Mouse (Mus musculus) C2C12 (cell line): Measurements from ENCODE around the gene Sbf2. TPM values are rescaled to one million over a fixed set of nuclear protein-coding genes. Genes with fewer than 3 reads are reported as not detected.
"Not testable (repeated sequence)": the region's sequence is repeated elsewhere in the genome, so short reads cannot be mapped to it uniquely, and the experiment has no call there.

ENCODE experiments used
- H3K27me3 ChIP-seq: one replicate; pipeline ENCODE4 v1.6.1; 2011; ENCODE audit not compliant: control insufficient read depth, insufficient read depth, insufficient read length
- H3K36me3 ChIP-seq: one replicate; pipeline ENCODE4 v1.6.1; 2011; ENCODE audit not compliant: control insufficient read depth, insufficient read depth
- H3K4me3 ChIP-seq: one replicate; pipeline ENCODE4 v1.5.1; 2011; ENCODE audit warnings: mild to moderate bottlenecking, control low read depth; ENCODE audit not compliant: poor library complexity, insufficient read depth, severe bottlenecking
- H3K79me2 ChIP-seq: one replicate; pipeline ENCODE4 v1.6.1; 2011; ENCODE audit not compliant: control insufficient read depth, insufficient read depth
- H3K79me3 ChIP-seq: one replicate; pipeline ENCODE4 v1.6.1; 2011; ENCODE audit warnings: low read depth, control low read depth
- H3ac ChIP-seq: one replicate; pipeline ENCODE3; 2011; ENCODE audit warnings: low read depth; ENCODE audit not compliant: control insufficient read depth, insufficient read length
- CEBPB ChIP-seq: IDR thresholded peaks from one replicate; pipeline ENCODE4 v1.6.1; 2011; ENCODE audit warnings: low read depth, mild to moderate bottlenecking, control low read depth, moderate library complexity
- CTCF ChIP-seq: IDR thresholded peaks from one replicate; pipeline ENCODE4 v1.5.1; 2011; ENCODE audit not compliant: control insufficient read depth, insufficient read depth, insufficient read length
- FOSL1 ChIP-seq: IDR thresholded peaks from one replicate; pipeline ENCODE4 v1.8.0; 2011; ENCODE audit warnings: mild to moderate bottlenecking, low read length; ENCODE audit not compliant: poor library complexity, insufficient read depth, severe bottlenecking
- MAX ChIP-seq: IDR thresholded peaks from one replicate; pipeline ENCODE4 v1.6.1; 2011; ENCODE audit warnings: mild to moderate bottlenecking, control low read depth
- MYOD1 ChIP-seq: IDR thresholded peaks from one replicate; pipeline ENCODE4 v1.6.1; 2011; ENCODE audit warnings: low read depth; ENCODE audit not compliant: control insufficient read depth, insufficient read length
- MYOG ChIP-seq: IDR thresholded peaks from one replicate; pipeline ENCODE4 v1.6.1; 2011; ENCODE audit not compliant: control insufficient read depth, insufficient read length; ENCODE audit errors: extremely low read depth
- USF1 ChIP-seq: IDR thresholded peaks from one replicate; pipeline ENCODE4 v1.6.1; 2011; ENCODE audit warnings: low read depth, mild to moderate bottlenecking, control low read depth, moderate library complexity
- polyA plus RNA-seq: library from polyadenylated mRNA; unstranded; fragments of >200 nt; fragmentation: generic; extraction: Trizol; gene quantifications from one replicate; pipeline ENCODE4 v1.2.1, GENCODE M21; 2012; ENCODE audit warnings: missing spikeins

The Sbf2 gene
- polyA plus RNA-seq, 1 experiment, result 7.5 TPM

DNA sequence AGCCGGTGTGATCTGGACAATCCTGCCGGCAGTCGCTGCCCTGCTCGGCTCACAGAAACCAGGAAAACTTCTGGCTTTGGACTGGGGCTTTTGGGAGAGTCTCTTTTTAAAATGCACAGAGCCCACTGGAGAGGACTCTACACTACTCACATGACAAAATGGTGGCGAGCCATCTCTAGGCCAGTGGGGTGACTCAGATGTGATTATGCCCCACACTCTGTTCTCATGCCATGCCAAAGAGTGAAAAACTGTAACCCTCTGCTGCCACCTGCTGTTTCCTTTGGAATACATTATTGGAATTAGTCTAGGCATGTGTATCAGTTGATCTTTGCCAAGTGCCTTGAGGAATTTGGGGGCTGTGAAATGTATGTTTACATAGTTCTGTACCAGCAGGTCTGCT is 30.6 kb upstream of the Sbf2 start:
- Histone ChIP-seq H3ac (no peak overlapping the region), H3K79me2 (no peaks in the 10 kb centered on the region), H3K4me3 (no peak overlapping the region), H3K36me3 (no peaks in the 10 kb centered on the region), H3K79me3 (no peaks in the 10 kb centered on the region), H3K27me3 (no peaks in the 10 kb centered on the region)
- TF ChIP-seq MAX (no peak), FOSL1 (no peak), CTCF (peak; percentile 23), MYOD1 (no peak), CEBPB (no peak), MYOG (no peak)

DNA sequence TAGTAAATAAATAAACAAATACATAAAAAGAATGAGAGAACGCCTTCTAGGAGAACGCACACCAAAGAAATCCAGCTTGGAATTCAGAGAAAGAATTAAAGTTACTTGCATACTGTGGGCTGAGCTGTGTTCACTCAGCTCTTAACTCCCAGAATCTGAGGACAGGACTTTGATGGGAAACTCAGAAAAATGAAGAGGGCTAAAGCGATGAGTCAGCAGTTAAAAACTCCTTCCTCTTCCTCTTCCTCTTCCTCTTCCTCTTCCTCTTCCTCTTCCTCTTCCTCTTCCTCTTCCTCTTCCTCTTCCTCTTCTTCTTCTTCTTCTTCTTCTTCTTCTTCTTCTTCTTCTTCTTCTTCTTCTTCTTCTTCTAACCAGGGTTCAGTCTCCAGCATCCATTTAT is 25.2 kb upstream of the Sbf2 start:
- not testable (repeated sequence) for H3K79me3 ChIP-seq, H3K79me2 ChIP-seq, H3ac ChIP-seq, H3K27me3 ChIP-seq, H3K4me3 ChIP-seq, H3K36me3 ChIP-seq

DNA sequence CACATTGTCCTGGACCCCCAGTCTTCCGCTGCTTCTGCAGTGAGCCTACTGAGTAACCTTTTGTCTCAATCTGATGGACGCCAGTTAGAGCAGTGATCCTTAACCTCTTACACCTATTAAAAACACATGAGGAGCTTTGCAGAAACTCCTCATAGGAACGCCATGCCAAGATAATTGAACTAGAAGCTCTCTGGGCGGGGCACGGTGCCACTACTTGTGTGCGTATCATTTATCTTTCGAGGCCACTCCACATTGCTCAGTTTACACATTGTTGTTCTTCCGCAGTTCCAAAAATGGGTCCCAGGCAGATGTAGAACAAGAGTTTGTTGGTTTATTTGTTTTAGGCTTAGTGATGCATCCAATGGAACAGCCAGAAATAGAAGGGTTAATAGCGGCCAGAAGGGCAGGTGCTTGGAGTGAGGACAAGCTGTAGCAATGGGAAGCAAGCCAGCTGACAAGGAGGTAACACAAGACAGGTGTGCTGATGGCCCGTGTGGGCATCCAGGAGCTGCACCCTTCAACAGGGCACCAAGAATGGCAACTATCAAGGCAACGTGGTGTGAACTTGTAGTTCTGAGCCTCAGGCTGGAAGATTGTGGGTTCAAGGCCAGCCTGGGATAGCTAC is 24.7 kb upstream of the Sbf2 start:
- Histone ChIP-seq H3K36me3 (no peaks in the 10 kb centered on the region), H3K27me3 (no peaks in the 10 kb centered on the region), H3K79me3 (no peaks in the 10 kb centered on the region), H3ac (no peak overlapping the region), H3K4me3 (no peak overlapping the region), H3K79me2 (no peaks in the 10 kb centered on the region)
- no peak for TF ChIP-seq MYOG
- no peak for TF ChIP-seq USF1
- TF ChIP-seq MYOD1, result no peak
- no peak for TF ChIP-seq FOSL1
- no peak for TF ChIP-seq CEBPB
- TF ChIP-seq MAX, result no peak
- TF ChIP-seq CTCF, result no peak

DNA sequence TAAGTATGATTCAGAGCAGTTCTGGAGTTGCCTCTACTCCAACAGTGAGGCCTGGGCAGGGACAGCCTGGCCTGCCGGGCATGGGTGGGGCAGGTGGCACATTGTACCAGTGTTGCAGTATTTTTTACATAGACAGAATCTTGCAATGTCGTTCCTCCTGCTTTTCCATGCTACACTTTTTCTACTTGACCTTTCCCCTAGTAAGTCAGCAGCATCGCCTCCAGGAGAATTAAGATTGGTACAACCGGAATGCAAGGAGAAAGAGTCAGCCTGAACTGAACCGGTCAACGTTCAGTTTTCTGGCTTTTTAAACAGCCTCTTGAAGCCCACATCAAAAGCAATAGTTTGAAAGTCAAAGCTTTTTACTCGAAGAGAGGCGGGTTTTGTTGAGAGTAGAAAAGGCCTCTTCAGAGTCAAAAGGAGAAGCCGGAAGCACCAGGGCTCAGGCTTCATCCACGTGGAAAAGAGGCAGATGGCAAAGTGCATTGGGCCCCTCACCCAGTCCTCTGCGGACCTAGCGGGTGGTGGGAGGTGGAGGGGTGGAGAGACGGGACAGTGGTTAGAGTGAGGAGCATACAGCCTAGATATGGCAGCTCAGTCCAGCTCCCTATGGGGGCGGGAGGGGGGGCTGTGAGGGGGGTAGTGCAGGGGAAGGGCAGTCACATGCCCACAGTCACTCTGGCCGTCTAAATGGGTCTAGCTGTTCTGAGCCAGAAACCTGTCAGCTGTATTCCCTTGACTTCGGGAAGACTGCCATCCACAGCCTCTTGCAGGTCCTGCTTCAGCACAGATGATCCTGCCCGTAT is 23.8 kb upstream of the Sbf2 start:
- Histone ChIP-seq H3K79me3 (no peaks in the 10 kb centered on the region), H3K4me3 (no peak overlapping the region), H3K36me3 (no peaks in the 10 kb centered on the region), H3K27me3 (no peaks in the 10 kb centered on the region), H3K79me2 (no peaks in the 10 kb centered on the region), H3ac (no peak overlapping the region)
- no peak for TF ChIP-seq CTCF

DNA sequence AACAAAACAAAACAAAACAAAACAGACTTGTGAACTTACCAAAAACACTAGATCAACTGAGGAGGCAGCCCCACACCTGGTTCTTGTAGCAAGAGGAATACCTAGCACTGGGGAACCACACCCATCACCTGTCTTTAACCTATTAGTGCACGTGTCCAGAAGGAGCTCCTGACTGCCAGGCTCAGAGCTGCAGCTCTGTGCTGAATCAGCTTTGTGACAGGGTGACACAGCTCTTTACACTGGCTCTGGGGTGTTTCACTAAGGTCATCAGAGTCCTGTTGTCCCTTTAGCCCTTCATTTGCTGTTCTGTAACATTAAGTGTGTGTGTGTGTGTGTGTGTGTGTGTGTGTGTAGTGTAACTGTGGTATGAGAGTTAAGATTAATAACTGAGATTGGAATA is 21.8 kb upstream of the Sbf2 start:
- Histone ChIP-seq H3K4me3 (no peak overlapping the region), H3K79me2 (no peaks in the 10 kb centered on the region), H3K36me3 (no peaks in the 10 kb centered on the region), H3K79me3 (no peaks in the 10 kb centered on the region), H3ac (no peak overlapping the region), H3K27me3 (no peaks in the 10 kb centered on the region)
- TF ChIP-seq CEBPB, result no peak
- TF ChIP-seq MYOG, result no peak
- TF ChIP-seq FOSL1, result no peak
- TF ChIP-seq CTCF, result no peak
- TF ChIP-seq MYOD1, result no peak
- no peak for TF ChIP-seq MAX
- TF ChIP-seq USF1, result no peak

DNA sequence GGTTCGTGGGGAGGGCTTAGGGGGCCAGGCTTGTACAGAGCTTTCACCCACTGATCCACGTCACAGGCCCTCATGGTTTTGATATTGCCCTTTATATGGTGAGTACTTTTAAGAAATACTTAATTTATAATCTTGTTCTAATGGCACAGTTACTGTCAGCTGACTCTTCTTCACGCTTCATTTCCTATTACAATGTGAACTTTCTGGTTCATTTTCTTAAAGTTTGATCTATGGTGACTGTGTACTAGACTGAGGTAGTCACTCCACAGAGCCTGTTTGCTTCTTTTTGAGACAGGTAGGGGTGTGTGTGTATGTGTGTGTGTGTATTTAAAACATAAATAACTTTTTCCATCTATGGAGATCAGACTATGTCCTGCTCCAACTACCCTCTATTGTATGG is 21.2 kb upstream of the Sbf2 start:
- Histone ChIP-seq H3ac (no peak overlapping the region), H3K36me3 (no peaks in the 10 kb centered on the region), H3K79me2 (no peaks in the 10 kb centered on the region), H3K79me3 (no peaks in the 10 kb centered on the region), H3K4me3 (no peak overlapping the region), H3K27me3 (no peaks in the 10 kb centered on the region)
- TF ChIP-seq MYOG, result no peak
- no peak for TF ChIP-seq USF1
- no peak for TF ChIP-seq FOSL1
- no peak for TF ChIP-seq MAX
- no peak for TF ChIP-seq CEBPB
- TF ChIP-seq CTCF, result no peak
- no peak for TF ChIP-seq MYOD1
